Mouse (Mus musculus): ENCODE measurements around the gene Hsd11b2.

DNA sequence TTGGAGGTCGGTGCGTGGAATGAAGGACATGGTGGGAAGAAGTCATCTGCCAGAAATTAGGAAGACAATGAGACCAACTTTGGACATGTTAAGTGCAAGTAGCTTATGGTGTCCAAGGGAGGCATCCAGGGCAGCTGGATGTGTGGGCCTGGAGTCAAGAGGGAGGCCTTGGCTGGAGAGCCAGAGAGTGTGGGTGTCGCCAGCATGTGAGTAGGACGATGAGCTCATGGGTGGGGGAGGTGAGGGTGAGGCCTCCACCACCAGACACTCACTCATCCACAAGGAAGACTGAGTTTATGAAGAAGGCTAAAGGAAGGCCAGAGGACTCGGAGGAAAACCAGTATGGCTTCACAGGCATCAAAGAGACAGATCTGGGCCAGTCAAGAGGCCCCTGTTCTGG is 3.9 kb upstream of the Hsd11b2 start:
- TF ChIP-seq CTCF (IDR thresholded peaks at IDR 0.05; ENCODE audit: low read depth, low read length) (no peak), EP300 (IDR thresholded peaks at IDR 0.05; ENCODE audit: insufficient read depth, low read depth, low read length) (no peak)

All from ES-Bruce4 (cell line).